Mouse (Mus musculus): Measurements from ENCODE around the gene Pip5k1c.

Gene Pip5k1c

GRCm38 (mm10) chr10:81351678-81352291 is 59.0 kb downstream of the Pip5k1c start:
- no peak for DNase-seq

GRCm38 (mm10) chr10:81354738-81355477 is 62.1 kb downstream of the Pip5k1c start:
- DNase-seq: no peak

GRCm38 (mm10) chr10:81355533-81355932 is 62.8 kb downstream of the Pip5k1c start:
- DNase-seq: no peak

- DNase-seq: no peak
Measured at GRCm38 (mm10) chr10:81356352-81356990, 63.7 kb downstream of the Pip5k1c start.

GRCm38 (mm10) chr10:81356991-81357844 is 64.5 kb downstream of the Pip5k1c start, which contains the start of gene Mfsd12:
Gene Mfsd12 (plus strand): TSS chr10:81357491.
- DNase-seq: peak; percentile 96

- DNase-seq: no peak
Measured at GRCm38 (mm10) chr10:81358209-81358608, 65.4 kb downstream of the Pip5k1c start.

- DNase-seq: no peak
Measured at GRCm38 (mm10) chr10:81358841-81359240, 66.1 kb downstream of the Pip5k1c start.

GRCm38 (mm10) chr10:81360721-81361120 is 68.0 kb downstream of the Pip5k1c start:
- DNase-seq: no peak

- DNase-seq: no peak
Measured at GRCm38 (mm10) chr10:81362336-81362949, 69.7 kb downstream of the Pip5k1c start.

- no peak for DNase-seq
Measured at GRCm38 (mm10) chr10:81363436-81364346, 70.9 kb downstream of the Pip5k1c start.

GRCm38 (mm10) chr10:81364666-81365065 is 71.9 kb downstream of the Pip5k1c start:
- no peak for DNase-seq

- no peak for DNase-seq
Measured at GRCm38 (mm10) chr10:81365073-81365472, 72.3 kb downstream of the Pip5k1c start.

GRCm38 (mm10) chr10:81365672-81366476 is 73.1 kb downstream of the Pip5k1c start, which contains the start of gene 4930404N11Rik:
Gene 4930404N11Rik (minus strand): TSS chr10:81365816.
- DNase-seq: peak; percentile 72

GRCm38 (mm10) chr10:81366477-81367206 is 73.9 kb downstream of the Pip5k1c start:
- no peak for DNase-seq

GRCm38 (mm10) chr10:81367207-81367495 is 74.4 kb downstream of the Pip5k1c start:
- DNase-seq: no peak
